Mouse (Mus musculus) heart, postnatal 0 days (tissue): Measurements from ENCODE around the gene Hlf. TPM values are rescaled to one million over a fixed set of nuclear protein-coding genes. Genes with fewer than 3 reads are reported as not detected.

Experiments used
- ATAC-seq: fragments of 200-750 bp; cut with Nextera tagmentation; 2 replicates; pipeline ENCODE4 v1.8.0; 2017; ENCODE audit warnings: low read depth, moderate number of reproducible peaks, moderate library complexity; ENCODE audit not compliant: insufficient read depth
- DNase-seq: peaks from one replicate; pipeline ENCODE4 v3.0.0-alpha.2; 2016; ENCODE audit warnings: low spot score
- H3K27ac ChIP-seq: fragments of 300-500 bp; sonication (generic); 2 replicates; pipeline ENCODE4 v1.5.1; 2014; ENCODE audit warnings: low read depth, mild to moderate bottlenecking
- H3K27me3 ChIP-seq: fragments of 300-500 bp; sonication (generic); 2 replicates; pipeline ENCODE4 v1.6.1; 2014; ENCODE audit warnings: low read length, mixed read lengths; ENCODE audit not compliant: control insufficient read depth, insufficient read depth
- H3K36me3 ChIP-seq: fragments of 300-500 bp; sonication (generic); replicated peaks from 2 replicates; pipeline ENCODE4 v1.6.1; 2014; ENCODE audit warnings: low read length, mixed read lengths; ENCODE audit not compliant: control insufficient read depth, insufficient read depth
- H3K4me1 ChIP-seq: fragments of 300-500 bp; sonication (generic); 2 replicates; pipeline ENCODE4 v1.6.1; 2014; ENCODE audit warnings: antibody characterized with exemption; ENCODE audit not compliant: control insufficient read depth, insufficient read depth
- H3K4me2 ChIP-seq: fragments of 300-500 bp; sonication (generic); 2 replicates; pipeline ENCODE4 v1.6.1; 2014; ENCODE audit warnings: low read depth, mild to moderate bottlenecking, low read length, moderate library complexity
- H3K4me3 ChIP-seq: fragments of 300-500 bp; sonication (generic); 2 replicates; pipeline ENCODE4 v1.5.1; 2014; ENCODE audit warnings: low read depth, low read length
- H3K9ac ChIP-seq: fragments of 300-500 bp; sonication (generic); replicated peaks from 2 replicates; pipeline ENCODE4 v1.6.1; 2014; ENCODE audit warnings: low read depth, low read length, mixed read lengths
- H3K9me3 ChIP-seq: fragments of 300-500 bp; sonication (generic); replicated peaks from 2 replicates; pipeline ENCODE4 v1.6.1; 2016; ENCODE audit warnings: low read length; ENCODE audit not compliant: control insufficient read depth
- CTCF ChIP-seq: IDR thresholded peaks from 2 replicates; pipeline ENCODE4 v1.5.1; 2016; ENCODE audit warnings: antibody characterized with exemption, control low read depth, low read depth
- EP300 ChIP-seq: IDR thresholded peaks from 2 replicates; pipeline ENCODE4 v1.6.1; 2016; ENCODE audit warnings: antibody characterized with exemption, low read depth
- WGBS: fragments of 180-500 bp; shearing (Covaris S2); extraction: QIAGEN DNeasy Blood & Tissue Kit; methylation state at CpG from one replicate; pipeline ENCODE4 v1.1.7; 2014; 5-methylcytosine and 5-hydroxymethylcytosine counted together
- polyA plus RNA-seq: library from polyadenylated mRNA; unstranded; fragments of >200 nt; fragmentation: Nextera tagmentation; extraction: Ambion mirVana; gene quantifications from 2 replicates; pipeline ENCODE4 v1.2.1, GENCODE M21; 2015
- total RNA-seq: library from RNA; depleted of rRNA; stranded (reverse); fragments of >200 nt; gene quantifications from 2 replicates; pipeline ENCODE4 v1.2.3, GENCODE M21; 2014; ENCODE audit warnings: low replicate concordance; rRNA removed

The Hlf gene
- total and polyA plus RNA-seq, 2 experiments from 2014 or later = 7.0 to 7.6 TPM

- TF ChIP-seq EP300 (no peak), CTCF (no peak)
- Histone ChIP-seq H3K27me3 (no peaks in the 10 kb centered on the region), H3K36me3 (no peaks in the 10 kb centered on the region), H3K4me2 (no peak overlapping the region), H3K27ac (no peak overlapping the region), H3K4me1 (no peaks in the 10 kb centered on the region), H3K9me3 (no peaks in the 10 kb centered on the region), H3K4me3 (no peak overlapping the region), H3K9ac (no peak overlapping the region)
- 86% methylated on average over 2 of the region's 2 CpGs for WGBS
- DNase-seq = no peak
- no peak for ATAC-seq
These were observed 96.1 kb downstream of the Hlf start for GRCm38 (mm10) chr11:90294622-90295021.

GRCm38 (mm10) chr11:90292766-90293165, 97.9 kb downstream of the Hlf start:
- DNase-seq (no peak), ATAC-seq (no peak)
- H3K27ac ChIP-seq = no peak overlapping the region
- no peak overlapping the region for H3K4me2 ChIP-seq
- H3K9me3 ChIP-seq = no peaks in the 10 kb centered on the region
- no peaks in the 10 kb centered on the region for H3K27me3 ChIP-seq
- H3K9ac ChIP-seq = no peak overlapping the region
- no peak overlapping the region for H3K4me3 ChIP-seq
- no peaks in the 10 kb centered on the region for H3K4me1 ChIP-seq
- H3K36me3 ChIP-seq = no peaks in the 10 kb centered on the region
- TF ChIP-seq EP300 = no peak

- 67% methylated on average over 4 of the region's 4 CpGs for WGBS
- TF ChIP-seq EP300 (no peak), CTCF (no peak)
These were observed 99.5 kb downstream of the Hlf start for GRCm38 (mm10) chr11:90291156-90291555.

GRCm38 (mm10) chr11:90286550-90287154, 104.0 kb downstream of the Hlf start:
- Histone ChIP-seq H3K36me3 (no peaks in the 10 kb centered on the region), H3K27ac (no peak overlapping the region), H3K4me2 (no peak overlapping the region), H3K27me3 (no peaks in the 10 kb centered on the region), H3K4me3 (no peak overlapping the region), H3K4me1 (no peaks in the 10 kb centered on the region), H3K9me3 (no peaks in the 10 kb centered on the region), H3K9ac (no peak overlapping the region)
- no peak for ATAC-seq
- 76% methylated on average over 6 of the region's 6 CpGs for WGBS
- no peak for DNase-seq
- TF ChIP-seq CTCF (no peak), EP300 (no peak)

More at GRCm38 (mm10) chr11:90291156-90291555, 99.5 kb downstream of the Hlf start:
- Histone ChIP-seq H3K4me1 (no peaks in the 10 kb centered on the region), H3K9ac (no peak overlapping the region), H3K27ac (no peak overlapping the region), H3K4me2 (no peak overlapping the region), H3K4me3 (no peak overlapping the region), H3K36me3 (no peaks in the 10 kb centered on the region), H3K9me3 (no peaks in the 10 kb centered on the region), H3K27me3 (no peaks in the 10 kb centered on the region)
- DNase-seq (no peak), ATAC-seq (no peak)

Other genes with a start within 250 kb of the Hlf start
- 30.5 and 37.3 TPM in 2 replicates for gene Gm45716, start 203.2 kb downstream of the Hlf start, total RNA-seq
- 133 TPM in 2 replicates for gene Gm45716, start 203.2 kb downstream of the Hlf start, polyA plus RNA-seq
- 58.7 and 78.1 TPM in 2 replicates for gene Mmd, start 141.4 kb downstream of the Hlf start, total RNA-seq
- 62.0 and 62.6 TPM in 2 replicates for gene Mmd, start 141.4 kb downstream of the Hlf start, polyA plus RNA-seq
- gene Stxbp4, start 247.2 kb upstream of the Hlf start, total RNA-seq = 2.9 and 5.2 TPM in 2 replicates
- 4.7 and 5.6 TPM in 2 replicates for gene Stxbp4, start 247.2 kb upstream of the Hlf start, polyA plus RNA-seq
- 17.9 and 18.6 TPM in 2 replicates for gene Cox11, start 247.3 kb upstream of the Hlf start, total RNA-seq
- gene Cox11, start 247.3 kb upstream of the Hlf start, polyA plus RNA-seq = 32.2 and 32.6 TPM in 2 replicates